Mouse (Mus musculus) frontal cortex, adult (tissue): ENCODE data around the gene Rnf19b.
A peak's percentile ranks its signal among the peaks of the same experiment; 100 is the strongest.

ENCODE experiments used
- ATAC-seq: cut with Nextera tagmentation; 2 replicates; pipeline ENCODE4 v1.9.2; 2017; ENCODE audit warnings: mild to moderate bottlenecking, moderate library complexity, mixed read lengths; ENCODE audit not compliant: low TSS enrichment

Gene Rnf19b

DNA sequence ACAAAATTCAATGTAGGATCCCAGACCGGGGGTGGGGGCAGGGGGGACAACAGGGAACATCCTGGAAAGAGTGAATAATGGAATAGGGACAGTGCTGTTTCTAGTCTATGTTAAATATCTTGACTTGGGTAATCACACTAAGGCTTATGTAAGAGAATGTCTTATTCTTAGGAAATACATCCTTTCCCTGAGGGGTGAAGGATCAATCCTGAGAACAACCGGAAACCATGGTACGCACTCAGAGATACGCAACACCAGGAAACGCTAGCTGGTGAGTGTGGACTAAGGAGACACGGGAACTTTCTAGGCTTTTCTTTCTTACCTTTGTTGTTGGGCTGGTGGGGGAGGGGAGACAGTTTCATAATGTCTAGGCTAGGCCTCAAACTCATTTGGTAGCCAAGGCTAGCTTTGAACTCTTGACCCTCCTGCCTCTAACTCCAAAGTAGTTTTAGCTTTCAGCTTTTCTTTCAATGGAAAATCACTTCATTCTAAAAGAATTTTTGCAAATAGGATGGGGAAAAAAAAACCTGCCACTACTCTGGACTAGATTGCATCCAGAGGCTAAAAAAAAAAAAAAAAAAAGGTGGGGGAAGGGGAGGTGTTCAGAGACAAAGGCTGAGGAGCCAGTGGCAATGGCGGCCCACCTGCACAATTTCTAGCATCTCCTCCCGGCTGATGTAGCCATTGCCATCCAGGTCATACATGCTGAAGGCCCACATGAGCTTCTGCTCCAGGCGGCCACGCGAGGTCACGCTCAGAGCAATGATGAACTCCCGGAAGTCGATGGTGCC, 59.8 kb downstream of the Rnf19b start:
- ATAC-seq, result no peak

DNA sequence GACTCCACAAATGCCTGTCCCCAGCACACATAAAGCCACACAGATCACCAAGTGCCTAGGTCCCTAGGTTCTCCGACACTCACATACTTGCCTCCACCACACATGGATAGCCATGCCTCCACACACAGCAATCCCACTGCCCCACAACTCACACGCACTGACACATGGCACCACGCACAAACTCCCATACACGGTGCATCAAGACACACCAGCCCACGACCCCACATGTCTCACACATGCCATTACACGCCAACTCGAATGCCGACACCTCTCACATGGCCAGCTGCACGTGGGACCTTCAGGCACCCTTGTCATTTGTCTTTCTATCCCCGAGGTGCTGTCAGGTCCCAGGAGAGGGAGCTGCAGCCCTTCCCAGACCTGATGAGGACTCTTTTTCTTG, 61.6 kb downstream of the Rnf19b start:
- ATAC-seq, result no peak

DNA sequence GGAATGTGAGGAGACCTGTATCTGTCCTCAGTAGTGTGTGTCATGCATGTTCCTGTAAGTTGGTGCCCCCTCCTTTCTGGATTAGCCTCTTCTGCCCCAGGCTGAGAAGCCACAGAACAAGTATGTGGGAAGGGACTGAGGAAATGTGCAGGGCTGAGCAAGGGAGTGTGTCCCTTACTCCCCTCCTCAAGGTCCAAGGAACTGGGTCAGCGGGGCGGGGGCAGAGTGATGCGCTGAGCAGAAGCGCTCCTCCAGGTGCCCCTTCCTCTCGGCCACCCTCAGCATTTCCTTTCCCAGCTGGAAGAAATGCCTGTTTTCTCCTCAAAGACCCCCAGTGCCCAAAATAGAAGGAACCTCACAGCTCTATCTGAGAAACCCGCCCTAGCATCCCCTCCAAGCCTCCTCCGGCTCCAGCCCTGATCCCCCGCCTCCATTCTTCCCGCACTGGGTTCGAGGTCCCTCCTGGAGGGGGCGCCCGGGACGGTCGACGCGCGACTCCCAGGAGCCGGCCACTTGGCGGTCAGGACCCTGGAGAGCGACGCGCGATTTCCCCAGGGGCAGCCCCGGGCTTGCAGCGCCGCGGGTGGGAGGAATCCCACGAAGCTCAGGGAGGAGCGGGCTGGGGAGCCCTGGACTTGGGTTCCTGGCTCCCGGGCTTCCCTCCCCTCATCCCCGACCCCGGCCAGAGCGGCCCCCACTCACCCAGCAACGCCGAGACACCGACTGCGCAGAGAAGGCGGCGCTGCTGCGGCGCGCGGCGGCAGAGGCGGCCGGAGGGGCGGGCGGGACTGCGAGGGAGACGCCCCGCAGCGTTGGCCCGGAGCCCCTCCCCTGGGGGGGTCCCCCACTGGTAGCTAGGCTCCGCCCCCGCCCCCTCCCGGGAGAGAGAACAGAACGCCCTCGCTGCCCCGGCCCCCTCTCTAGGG, 62.7 kb downstream of the Rnf19b start:
- ATAC-seq, result 0 out of 2 replicates have a peak, but pooled peaks have one; percentile 17

DNA sequence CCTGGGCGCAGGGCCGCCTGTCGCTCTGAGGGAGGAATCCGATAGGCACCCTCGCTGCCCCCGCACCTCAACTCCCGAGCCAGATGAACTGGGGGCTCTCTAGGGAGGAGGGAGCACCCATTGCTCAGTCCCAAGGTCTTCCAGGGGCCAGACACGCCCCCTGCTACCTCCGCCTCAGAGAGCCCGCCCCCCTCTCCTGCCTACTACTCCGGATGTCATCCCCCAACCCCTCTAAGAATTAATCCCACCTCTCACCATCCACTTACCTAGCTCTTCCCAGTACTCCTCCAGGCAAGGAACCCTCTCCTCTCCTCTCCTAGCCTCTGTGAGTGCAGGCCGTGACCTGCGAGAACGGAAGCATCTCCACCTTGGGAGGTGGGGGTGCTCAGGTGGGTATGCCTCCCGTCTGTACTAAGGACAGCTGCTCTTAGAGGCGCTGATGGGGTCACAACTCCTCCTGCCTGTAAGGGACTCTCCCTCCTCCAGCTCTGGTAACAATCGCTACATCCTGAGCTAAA, 63.6 kb downstream of the Rnf19b start, which contains the start of gene Hpca:
Gene Hpca (minus strand): TSS at position 468 of the 518 bp plus-strand sequence.
- no peak for ATAC-seq

DNA sequence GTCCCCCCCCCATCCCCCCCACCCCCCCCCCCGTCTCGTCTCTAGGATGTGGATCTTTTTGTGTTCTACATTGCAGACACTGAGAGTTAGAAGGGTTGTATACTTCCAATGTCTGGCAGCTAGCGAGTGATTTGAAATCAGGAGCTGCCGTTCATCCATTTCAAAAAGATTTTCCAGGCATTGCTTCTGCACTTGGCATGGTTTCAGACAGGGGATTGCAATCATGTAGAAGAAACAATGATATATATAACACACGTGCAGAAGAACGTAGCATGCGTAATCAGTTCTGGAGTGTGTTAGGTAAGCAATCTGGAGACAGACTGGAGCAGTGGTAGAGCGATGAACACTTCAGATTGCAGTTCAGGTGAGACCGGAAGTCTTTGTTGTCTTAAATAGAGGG, 64.0 kb downstream of the Rnf19b start:
- ATAC-seq, result no peak

DNA sequence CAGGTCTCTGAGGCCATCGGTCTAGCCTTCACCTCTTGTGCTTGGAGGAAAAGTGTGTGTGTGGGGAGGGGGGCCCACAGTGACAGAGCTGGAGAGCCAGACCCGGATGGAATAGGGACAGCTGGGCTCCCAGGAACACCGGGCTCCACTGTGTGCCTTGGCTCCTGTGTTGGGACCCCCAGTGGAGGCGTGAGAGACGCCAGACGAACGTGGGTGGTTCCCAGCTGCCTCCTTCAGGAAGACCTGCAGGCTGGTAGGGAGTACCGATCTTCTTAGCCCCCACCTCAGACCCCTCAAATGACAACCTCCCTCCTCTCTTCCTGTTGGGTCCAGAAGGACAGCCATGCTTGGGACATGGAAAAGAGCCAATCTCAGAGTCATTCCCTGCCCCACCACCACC, 64.6 kb downstream of the Rnf19b start:
- no peak for ATAC-seq

DNA sequence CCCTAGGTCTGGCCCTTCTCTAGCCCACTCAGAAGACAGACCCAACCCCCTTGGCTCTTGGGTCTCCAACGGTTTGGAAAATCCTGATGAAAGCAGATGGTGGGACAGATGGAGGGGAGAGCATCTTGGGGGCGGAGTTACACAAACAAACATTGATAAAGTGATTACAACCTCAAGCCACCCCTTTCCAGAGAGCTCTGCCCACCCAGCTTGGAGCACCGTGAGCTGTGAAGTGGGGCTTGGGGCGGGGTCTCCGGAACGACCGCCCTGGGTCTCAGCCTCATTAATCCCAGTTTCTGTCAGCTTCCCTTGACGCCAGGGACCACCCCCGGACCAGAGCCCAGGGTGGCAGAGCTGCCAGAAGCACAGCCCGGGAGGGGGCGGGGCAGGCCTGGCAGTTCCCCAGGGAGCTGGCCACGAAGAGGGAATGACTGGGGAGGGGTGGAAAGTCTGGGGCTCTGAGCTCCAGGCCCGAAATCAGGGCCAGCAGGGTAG, 66.6 kb downstream of the Rnf19b start:
- no peak for ATAC-seq

DNA sequence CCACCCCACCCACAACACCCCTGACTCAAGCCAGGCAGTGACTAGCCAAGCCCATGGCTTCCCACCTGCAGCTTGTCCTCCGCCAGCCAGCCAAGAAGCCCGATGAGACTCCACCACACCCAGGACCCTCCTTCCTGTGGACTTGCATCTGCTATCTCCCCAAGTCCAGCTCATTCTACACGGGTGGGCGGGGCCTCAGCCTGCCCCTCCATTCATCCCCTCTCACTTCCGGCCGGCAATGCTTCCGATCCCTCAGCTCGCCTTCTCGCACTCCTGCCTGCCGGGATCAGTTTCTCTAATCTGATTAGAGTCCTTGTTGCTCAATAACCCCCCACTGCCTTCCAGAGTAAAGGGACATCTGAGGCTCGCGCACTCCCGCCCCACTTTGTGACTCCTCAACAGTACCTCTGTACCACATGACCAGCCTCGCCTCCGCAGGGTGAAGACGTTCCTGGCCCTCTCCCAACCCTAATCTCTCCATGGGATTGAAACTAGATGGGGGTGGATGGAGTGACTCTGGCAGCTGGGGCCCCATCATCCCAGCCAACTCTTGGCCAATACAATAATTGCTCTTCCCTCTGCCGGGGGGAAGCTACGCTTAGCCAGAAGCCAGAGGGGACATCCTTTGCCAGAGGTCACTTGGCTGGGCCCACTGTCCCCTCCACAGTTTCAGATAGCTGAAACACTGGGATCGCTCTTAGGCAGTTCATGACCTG, 67.8 kb downstream of the Rnf19b start:
- no peak for ATAC-seq

DNA sequence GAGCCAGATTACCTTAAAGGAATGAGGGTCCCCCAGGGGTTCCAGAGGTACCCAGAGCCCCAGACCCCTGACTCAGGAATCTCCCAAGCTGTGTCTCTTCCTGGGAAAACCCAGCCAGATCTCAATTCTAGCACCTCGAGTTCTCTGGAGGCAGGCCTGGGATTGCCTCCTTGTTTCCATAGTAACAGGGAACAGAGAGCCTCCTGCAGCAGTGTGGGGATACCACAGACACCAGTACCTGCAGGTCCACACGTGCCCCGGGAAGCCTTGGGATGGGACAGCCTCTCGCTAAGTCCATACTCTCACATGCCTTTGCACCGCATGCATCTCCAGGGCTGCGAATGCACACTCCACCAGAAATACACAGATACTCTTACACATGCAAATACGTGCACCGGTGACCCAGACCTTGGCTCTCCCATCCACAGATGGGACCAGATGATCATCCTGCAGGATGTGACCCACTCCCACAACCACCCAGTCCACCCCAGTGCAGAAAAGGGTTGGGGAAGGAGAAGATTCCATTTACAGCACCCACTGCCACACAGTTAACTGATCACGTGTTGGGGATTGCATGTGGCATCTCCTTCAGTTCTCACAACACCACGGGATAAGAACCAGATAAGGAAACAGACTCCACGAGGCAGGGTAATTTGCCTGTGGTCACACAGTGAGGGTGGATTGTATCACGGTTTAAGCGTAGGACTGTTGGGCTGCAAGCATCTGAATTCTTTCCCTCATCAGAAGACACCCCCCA, 70.7 kb downstream of the Rnf19b start:
- peak; percentile 80 for ATAC-seq

DNA sequence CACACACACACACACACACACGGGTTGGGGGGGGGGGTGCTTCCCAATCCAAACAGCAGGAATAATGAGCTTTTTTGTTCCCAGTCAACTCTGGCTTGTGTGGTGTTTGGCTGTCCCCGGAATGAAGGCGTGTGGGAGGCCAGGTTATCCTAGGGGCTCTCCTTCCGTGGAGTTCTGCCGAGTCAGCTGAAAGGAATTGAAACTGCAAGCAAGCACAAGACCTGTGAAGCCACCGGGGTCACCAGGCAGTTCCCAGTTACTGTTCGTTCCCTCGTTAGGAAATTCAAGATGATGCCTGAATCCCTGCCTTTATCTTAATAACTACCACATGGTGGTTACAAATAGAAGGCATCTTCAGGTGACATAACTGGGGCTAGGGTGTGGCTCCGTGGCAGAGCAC, 71.3 kb downstream of the Rnf19b start:
- ATAC-seq, result no peak

DNA sequence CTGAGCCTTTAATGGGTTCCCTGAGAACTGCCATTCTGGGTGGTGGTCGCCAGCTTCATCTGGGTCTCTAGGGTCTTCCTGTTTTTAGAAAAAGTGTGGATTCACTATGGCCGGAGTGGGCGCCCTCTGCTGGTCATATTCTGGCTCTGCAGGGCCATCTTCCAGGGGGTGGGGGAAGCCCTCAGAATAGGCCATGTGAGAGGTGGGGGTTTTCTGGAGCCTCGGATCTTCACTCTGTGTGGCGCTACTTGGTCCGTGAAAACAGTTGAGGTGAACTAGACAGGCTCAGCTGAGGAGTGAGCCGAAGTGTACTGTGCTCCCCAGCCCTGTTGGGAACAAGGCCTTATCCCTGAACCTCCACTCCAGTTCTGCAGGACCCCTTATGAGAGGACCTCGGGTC, 72.1 kb downstream of the Rnf19b start:
- ATAC-seq, result no peak

DNA sequence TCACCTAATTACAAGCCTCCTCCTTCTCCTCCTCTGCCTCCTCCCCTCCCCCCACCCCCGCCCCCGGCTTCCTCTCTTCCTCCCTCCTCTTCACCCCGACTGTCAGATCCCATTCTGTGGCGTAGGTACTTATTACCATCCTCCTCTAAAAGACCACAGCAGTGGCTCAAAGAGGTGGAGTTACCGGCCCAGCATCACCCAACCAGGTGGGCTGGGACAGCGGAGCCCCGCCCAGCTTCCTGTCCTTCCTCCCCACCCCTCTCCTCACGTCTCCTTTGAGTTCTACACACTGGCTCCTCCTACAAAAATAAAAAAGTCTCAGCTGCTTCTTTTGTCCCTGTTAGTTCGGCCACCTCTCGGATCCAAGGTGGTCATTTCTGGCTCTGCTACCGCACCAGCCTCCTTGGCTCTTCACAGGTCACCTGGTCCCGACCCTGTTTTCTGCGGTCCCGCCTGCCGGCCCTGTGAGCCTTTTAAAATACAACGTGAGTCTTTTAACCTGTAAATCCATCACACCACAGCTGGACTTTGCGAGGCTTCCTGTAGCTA, 72.8 kb downstream of the Rnf19b start:
- no peak for ATAC-seq

DNA sequence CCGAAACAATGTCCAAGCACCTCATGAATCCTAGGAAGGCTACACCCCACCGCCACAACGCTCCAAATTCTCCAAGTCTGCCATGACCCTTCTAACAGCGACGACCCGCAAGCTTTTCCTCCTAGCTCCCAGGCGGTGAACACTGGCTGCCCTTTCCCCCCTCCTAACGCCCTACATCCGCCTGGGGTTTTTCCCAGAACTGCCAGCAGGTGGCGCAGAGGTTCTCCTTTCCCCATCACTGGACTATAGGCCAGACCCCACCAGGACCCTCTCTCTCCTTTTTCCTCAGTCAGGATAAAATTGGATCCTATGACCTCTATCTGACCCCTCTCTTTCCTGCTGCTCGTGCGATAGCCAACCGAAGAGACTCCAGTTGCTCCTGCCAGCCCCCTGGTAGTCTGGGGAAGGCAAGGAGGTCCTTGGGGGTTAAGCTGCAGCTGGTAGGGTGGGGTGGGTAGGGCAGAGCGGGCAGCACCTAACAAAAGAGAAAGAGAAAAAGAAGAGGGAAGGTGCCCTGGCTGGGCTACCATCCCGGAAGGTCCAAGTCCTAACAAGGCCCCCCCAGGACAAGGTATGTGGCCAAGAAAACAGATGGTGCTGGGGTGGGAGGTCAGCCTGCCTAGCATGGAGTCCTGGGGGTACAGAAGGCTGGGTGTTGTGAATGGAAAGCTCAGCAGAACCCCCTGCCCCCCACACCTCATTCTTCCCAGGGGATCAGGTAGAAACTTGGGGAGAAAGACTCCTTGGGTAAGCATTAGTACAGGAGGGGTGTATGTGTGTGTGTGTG, 76.9 kb downstream of the Rnf19b start:
- ATAC-seq, result no peak
